Mouse (Mus musculus) urinary bladder, postnatal 10 days (tissue): ENCODE data around the gene Cep78.

Experiments
- DNase-seq: peaks from one replicate; pipeline ENCODE4 v3.0.0; 2022; ENCODE audit warnings: low spot score

The Cep78 gene

DNA sequence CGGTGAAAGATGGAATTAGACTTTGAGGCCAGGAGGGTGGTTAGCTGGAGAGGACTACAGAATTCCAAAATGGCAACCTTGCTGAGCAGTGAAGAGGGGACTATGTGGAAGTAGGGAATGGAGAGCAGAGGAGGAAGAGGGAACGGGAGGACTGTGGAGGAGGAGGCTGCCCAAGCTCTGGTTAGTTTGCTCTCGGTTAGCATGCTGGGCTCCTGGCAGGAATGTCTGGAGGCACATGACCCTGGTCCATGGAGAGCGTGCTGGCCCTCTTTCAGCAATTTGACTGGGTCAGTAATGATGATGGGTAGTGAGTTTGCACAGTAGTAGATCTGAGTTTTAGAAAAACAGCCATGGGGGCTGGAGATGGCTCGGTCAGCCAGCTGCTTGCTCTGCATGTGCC, 76.8 kb downstream of the Cep78 start:
- no peak for DNase-seq
